Mouse (Mus musculus) forebrain, postnatal 0 days (tissue): Measurements from ENCODE around the gene Aplp2. TPM values are rescaled to one million over a fixed set of nuclear protein-coding genes. Genes with fewer than 3 reads are reported as not detected.
A peak's percentile ranks its signal among the peaks of the same experiment; 100 is the strongest.

Experiments used
- ATAC-seq: fragments of 200-750 bp; cut with Nextera tagmentation; 2 replicates; pipeline ENCODE4 v1.8.0; 2017; ENCODE audit warnings: mild to moderate bottlenecking, moderate library complexity
- DNase-seq: peaks from one replicate; pipeline ENCODE4 v3.0.0-alpha.2; 2015
- H3K27ac ChIP-seq: fragments of 300-500 bp; sonication (generic); 2 replicates; pipeline ENCODE4 v1.5.1; 2014; ENCODE audit warnings: low read depth, mild to moderate bottlenecking, antibody characterized with exemption, low read length, moderate library complexity, mixed read lengths
- H3K27me3 ChIP-seq: fragments of 300-500 bp; sonication (generic); 2 replicates; pipeline ENCODE4 v1.6.1; 2014; ENCODE audit warnings: mild to moderate bottlenecking, low read length, mixed read lengths; ENCODE audit not compliant: insufficient read depth
- H3K36me3 ChIP-seq: fragments of 300-500 bp; sonication (generic); 2 replicates; pipeline ENCODE4 v1.6.1; 2014; ENCODE audit warnings: mild to moderate bottlenecking, moderate library complexity; ENCODE audit not compliant: insufficient read depth
- H3K4me1 ChIP-seq: fragments of 300-500 bp; sonication (generic); 2 replicates; pipeline ENCODE4 v1.6.1; 2014; ENCODE audit warnings: antibody characterized with exemption; ENCODE audit not compliant: insufficient read depth
- H3K4me2 ChIP-seq: fragments of 300-500 bp; sonication (generic); 2 replicates; pipeline ENCODE4 v1.6.1; 2014; ENCODE audit warnings: low read depth, mild to moderate bottlenecking, moderate library complexity
- H3K4me3 ChIP-seq: fragments of 300-500 bp; sonication (generic); 2 replicates; pipeline ENCODE4 v1.5.1; 2014; ENCODE audit warnings: low read depth, low read length, mixed read lengths
- H3K9ac ChIP-seq: fragments of 300-500 bp; sonication (generic); 2 replicates; pipeline ENCODE4 v1.6.1; 2014; ENCODE audit warnings: mild to moderate bottlenecking
- H3K9me3 ChIP-seq: fragments of 300-500 bp; sonication (generic); 2 replicates; pipeline ENCODE4 v1.6.1; 2016; ENCODE audit warnings: low read length
- CTCF ChIP-seq: sonication (generic); IDR thresholded peaks from 2 replicates; pipeline ENCODE4 v1.5.1; 2016; ENCODE audit warnings: antibody characterized with exemption, control low read depth, low read depth
- WGBS: fragments of 180-500 bp; shearing (Covaris S2); extraction: QIAGEN DNeasy Blood & Tissue Kit; methylation state at CpG from one replicate; pipeline ENCODE4 v1.1.7; 2014; 5-methylcytosine and 5-hydroxymethylcytosine counted together
- polyA plus RNA-seq: library from polyadenylated mRNA; unstranded; fragments of >200 nt; fragmentation: Nextera tagmentation; extraction: Ambion mirVana; gene quantifications from 2 replicates; pipeline ENCODE4 v1.2.1, GENCODE M21; 2015
- total RNA-seq: library from RNA; depleted of rRNA; stranded (reverse); fragments of >200 nt; gene quantifications from 2 replicates; pipeline ENCODE4 v1.2.3, GENCODE M21; 2014; rRNA removed

Aplp2 gene
- 240 and 341 TPM in 2 replicates for total RNA-seq
- 251 and 328 TPM in 2 replicates for polyA plus RNA-seq

GRCm38 (mm10) chr9:31211690-31212499 lies at the start of gene Aplp2:
Aplp2 (minus strand) TSS chr9:31211815.
- H3K36me3 ChIP-seq = no peaks in the 10 kb centered on the region
- peak within 1 kb of the TSS; percentile 95 for H3K27ac ChIP-seq
- H3K9me3 ChIP-seq = no peaks in the 10 kb centered on the region
- no peaks in the 10 kb centered on the region for H3K27me3 ChIP-seq
- H3K4me1 ChIP-seq = peaks cover 13% of the 10 kb centered on the region
- H3K4me3 ChIP-seq = peak within 1 kb of the TSS; percentile 94
- ATAC-seq (peak; percentile 99), DNase-seq (peak; percentile 97)
- no peak; the same call in 1 of the 2 replicates for TF ChIP-seq CTCF
- peak within 1 kb of the TSS; percentile 96 for H3K9ac ChIP-seq
- under 1% methylated on average over 63 of the region's 63 CpGs for WGBS
- H3K4me2 ChIP-seq = peak within 1 kb of the TSS; percentile 86

- Histone ChIP-seq H3K4me3 (no peak overlapping the region), H3K4me1 (no peaks in the 10 kb centered on the region), H3K9me3 (no peaks in the 10 kb centered on the region), H3K4me2 (no peak overlapping the region), H3K9ac (no peak overlapping the region), H3K27ac (no peak overlapping the region), H3K27me3 (no peaks in the 10 kb centered on the region), H3K36me3 (no peaks in the 10 kb centered on the region)
- no peak for ATAC-seq
- 74% methylated on average over 4 of the region's 4 CpGs for WGBS
- DNase-seq = no peak
- TF ChIP-seq CTCF = no peak
Observed at GRCm38 (mm10) chr9:31260219-31260618, 48.6 kb upstream of the Aplp2 start.

DNA sequence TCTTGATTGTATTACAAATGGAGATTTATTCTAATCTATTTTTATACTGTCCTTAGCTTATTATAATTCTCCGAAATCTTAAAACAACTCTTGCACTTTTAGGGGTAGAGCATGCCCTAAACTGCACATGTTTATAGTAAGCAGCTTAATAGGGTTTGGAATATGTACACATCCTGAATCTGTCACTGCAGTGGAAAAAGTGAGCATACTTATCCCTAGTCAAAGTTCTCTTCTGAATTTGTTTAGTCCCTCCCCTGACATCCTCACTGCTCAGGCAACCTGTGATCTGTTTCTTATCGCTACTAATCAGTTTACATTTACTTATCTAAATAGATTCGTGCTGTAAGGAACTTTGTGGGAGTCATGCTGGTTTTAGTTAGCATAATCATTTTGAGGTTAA lies 46.6 kb upstream of the Aplp2 start:
- Histone ChIP-seq H3K36me3 (no peaks in the 10 kb centered on the region), H3K4me2 (no peak overlapping the region), H3K9me3 (no peaks in the 10 kb centered on the region), H3K27ac (no peak overlapping the region), H3K4me3 (no peak overlapping the region), H3K27me3 (no peaks in the 10 kb centered on the region), H3K9ac (no peak overlapping the region), H3K4me1 (no peaks in the 10 kb centered on the region)
- WGBS = 73% methylated on average over 3 of the region's 3 CpGs
- no peak for DNase-seq
- no peak for TF ChIP-seq CTCF
- no peak for ATAC-seq

DNA sequence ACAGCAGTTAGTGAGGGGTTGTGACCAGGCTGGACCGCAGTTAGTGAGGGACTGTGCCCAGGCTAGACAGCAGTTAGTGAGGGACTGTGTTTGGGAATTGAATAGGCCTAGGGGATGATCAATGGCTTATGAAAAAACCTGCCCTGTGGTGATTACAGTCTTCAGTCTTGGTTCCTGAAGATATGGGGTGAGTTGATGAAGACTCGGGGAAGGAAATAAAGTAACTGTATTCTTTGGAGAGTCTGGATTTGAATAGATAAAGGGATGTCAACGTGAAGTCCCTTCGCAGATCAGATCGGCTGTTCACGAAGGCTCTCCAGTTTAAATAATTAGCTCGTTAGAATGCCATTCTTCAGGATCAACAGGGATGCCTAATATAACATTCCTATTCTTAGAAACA lies 44.3 kb upstream of the Aplp2 start:
- no peak overlapping the region for H3K4me3 ChIP-seq
- DNase-seq (no peak), ATAC-seq (no peak)
- no peak overlapping the region for H3K9ac ChIP-seq
- no peaks in the 10 kb centered on the region for H3K27me3 ChIP-seq
- H3K4me2 ChIP-seq = no peak overlapping the region
- H3K36me3 ChIP-seq = no peaks in the 10 kb centered on the region
- H3K4me1 ChIP-seq = no peaks in the 10 kb centered on the region
- H3K27ac ChIP-seq = no peak overlapping the region
- WGBS = 42% methylated on average over 7 of the region's 7 CpGs
- no peaks in the 10 kb centered on the region for H3K9me3 ChIP-seq
- no peak for TF ChIP-seq CTCF

DNA sequence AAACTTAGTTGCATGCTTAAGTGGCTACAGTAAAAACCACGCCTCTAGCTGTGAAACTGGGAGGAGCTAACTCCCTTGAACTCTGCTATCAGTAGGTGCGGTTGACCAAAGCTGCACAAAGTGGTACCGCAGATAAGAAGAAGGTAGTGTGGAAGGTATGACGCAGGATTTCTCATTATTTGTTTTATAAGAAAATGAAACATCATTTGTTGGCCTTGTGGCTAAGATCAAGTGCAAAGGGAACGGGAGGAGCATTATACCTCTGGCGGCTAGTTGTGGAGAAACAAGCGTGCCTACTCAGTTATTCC lies 43.0 kb upstream of the Aplp2 start:
- no peak overlapping the region for H3K27ac ChIP-seq
- 92% methylated on average over 7 of the region's 7 CpGs for WGBS
- H3K4me1 ChIP-seq = no peaks in the 10 kb centered on the region
- no peak for TF ChIP-seq CTCF
- H3K4me3 ChIP-seq = no peak overlapping the region
- ATAC-seq = no peak
- H3K36me3 ChIP-seq = no peaks in the 10 kb centered on the region
- no peaks in the 10 kb centered on the region for H3K9me3 ChIP-seq
- no peaks in the 10 kb centered on the region for H3K27me3 ChIP-seq
- no peak for DNase-seq
- no peak overlapping the region for H3K9ac ChIP-seq
- no peak overlapping the region for H3K4me2 ChIP-seq

DNA sequence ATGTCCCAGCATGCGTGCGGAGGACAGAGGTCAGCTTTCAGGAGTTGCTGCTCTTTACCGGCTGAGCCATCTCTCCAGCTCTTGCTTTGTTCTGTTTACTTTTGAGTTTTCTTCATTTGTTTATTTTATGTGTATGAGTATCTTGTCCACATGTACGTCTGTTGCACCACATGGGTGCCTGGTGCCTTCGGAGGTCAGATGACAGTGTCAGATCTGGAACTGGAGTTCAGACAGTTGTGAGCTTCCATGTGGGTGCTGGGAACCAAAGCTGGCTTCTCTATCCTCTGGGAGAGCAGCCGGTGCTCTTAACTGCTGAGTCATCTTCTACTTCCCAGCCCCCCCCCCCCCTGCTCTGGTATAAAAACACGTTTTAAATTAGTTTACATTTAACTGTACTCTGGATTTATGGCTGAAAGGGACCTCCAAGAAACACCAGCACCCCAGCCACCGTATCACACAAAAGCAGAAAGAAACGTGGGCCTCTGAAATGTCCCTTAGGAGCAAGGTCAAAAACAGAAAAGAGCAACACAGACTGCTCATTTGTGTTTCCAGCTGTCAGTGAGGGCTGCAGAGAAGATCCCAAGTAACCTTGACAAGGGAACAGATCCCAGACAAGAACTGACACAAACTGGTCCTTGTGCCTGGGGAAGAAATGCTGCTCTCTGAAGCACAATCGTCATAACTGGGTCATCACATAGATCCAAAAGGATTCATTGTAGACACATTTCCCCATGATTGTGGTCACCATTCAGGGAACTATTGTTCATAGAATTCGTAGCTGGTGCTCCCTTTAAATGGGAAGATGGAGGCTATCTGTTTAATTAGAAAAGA lies 42.5 kb upstream of the Aplp2 start:
- no peak for DNase-seq
- TF ChIP-seq CTCF = no peak
- Histone ChIP-seq H3K4me2 (no peak overlapping the region), H3K4me3 (no peak overlapping the region), H3K9me3 (no peaks in the 10 kb centered on the region), H3K4me1 (no peaks in the 10 kb centered on the region), H3K27me3 (no peaks in the 10 kb centered on the region), H3K36me3 (no peaks in the 10 kb centered on the region), H3K27ac (no peak overlapping the region), H3K9ac (no peak overlapping the region)
- 71% methylated on average over 11 of the region's 11 CpGs for WGBS
- no peak for ATAC-seq

DNA sequence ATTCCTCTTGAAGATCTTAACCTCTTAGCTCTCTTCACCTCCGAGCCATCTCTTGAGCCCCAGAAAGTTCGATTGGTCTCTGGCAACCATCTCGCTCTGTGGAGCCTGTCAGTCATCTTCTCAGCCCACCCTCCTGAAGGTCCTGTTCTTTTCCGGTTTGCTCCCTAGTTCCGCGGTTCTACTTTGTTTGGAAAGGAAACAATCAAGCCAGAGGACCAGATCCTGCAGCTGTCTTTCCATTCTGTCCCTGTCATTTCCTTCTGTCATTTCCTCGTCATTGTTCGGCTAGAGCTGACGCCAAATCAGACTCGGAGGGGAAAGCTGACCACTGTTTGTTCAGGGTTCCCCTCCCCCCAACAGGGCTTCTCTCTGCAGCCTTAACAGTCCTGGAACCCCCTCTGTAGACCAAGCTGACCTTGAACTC lies 41.7 kb upstream of the Aplp2 start:
- Histone ChIP-seq H3K4me2 (no peak overlapping the region), H3K27me3 (no peaks in the 10 kb centered on the region), H3K9me3 (no peaks in the 10 kb centered on the region), H3K4me1 (no peaks in the 10 kb centered on the region), H3K27ac (no peak overlapping the region), H3K4me3 (no peak overlapping the region), H3K9ac (no peak overlapping the region), H3K36me3 (no peaks in the 10 kb centered on the region)
- no peak for TF ChIP-seq CTCF
- no peak for ATAC-seq
- DNase-seq = peak; percentile 8
- 69% methylated on average over 10 of the region's 10 CpGs for WGBS
